Mouse (Mus musculus) CH12.LX (cell line): ENCODE measurements around the gene Otud7a.

Experiments used
- CTCF ChIP-seq, 2 experiments: IDR thresholded peaks in 1 of 2; conservative IDR thresholded peaks in 1 of 2; 2 replicates each; pipeline ENCODE4 v1.5.1; 2011 to 2012; ENCODE audit warnings: low read depth in 2 of 2, low read length in 2 of 2, improper control_type of control experiment in 1 of 2, inconsistent platforms in 1 of 2, mild to moderate bottlenecking in 1 of 2, moderate library complexity in 1 of 2
- EP300 ChIP-seq: IDR thresholded peaks from 2 replicates; pipeline ENCODE4 v1.6.1; 2011; ENCODE audit warnings: low read length, improper control_type of control experiment
- JUND ChIP-seq: conservative IDR thresholded peaks from 2 replicates; pipeline ENCODE4 v1.6.1; 2011; ENCODE audit warnings: low read depth, low read length, improper control_type of control experiment
- MAZ ChIP-seq: IDR thresholded peaks from 2 replicates; pipeline ENCODE4 v1.6.1; 2012; ENCODE audit warnings: low read depth, mild to moderate bottlenecking, inconsistent platforms, low read length, improper control_type of control experiment, moderate library complexity
- MEF2A ChIP-seq: IDR thresholded peaks from 2 replicates; pipeline ENCODE4 v1.6.1; 2014; ENCODE audit warnings: low read depth, mild to moderate bottlenecking, inconsistent platforms, low read length, improper control_type of control experiment, borderline replicate concordance
- MXI1 ChIP-seq: IDR thresholded peaks from 2 replicates; pipeline ENCODE4 v1.6.1; 2011; ENCODE audit warnings: mild to moderate bottlenecking, low read depth, low read length, improper control_type of control experiment
- POLR2A ChIP-seq: IDR thresholded peaks from 2 replicates; pipeline ENCODE4 v1.6.1; 2011; ENCODE audit warnings: low read depth, mild to moderate bottlenecking, improper control_type of control experiment, low read length
- ZC3H11A ChIP-seq: IDR thresholded peaks from 2 replicates; pipeline ENCODE4 v1.6.1; 2012; ENCODE audit warnings: low read depth, mild to moderate bottlenecking, inconsistent platforms, low read length, improper control_type of control experiment
- ZMIZ1 ChIP-seq: IDR thresholded peaks from 2 replicates; pipeline ENCODE4 v1.6.1; 2012; ENCODE audit warnings: low read depth, mild to moderate bottlenecking, inconsistent platforms, low read length, improper control_type of control experiment

DNA sequence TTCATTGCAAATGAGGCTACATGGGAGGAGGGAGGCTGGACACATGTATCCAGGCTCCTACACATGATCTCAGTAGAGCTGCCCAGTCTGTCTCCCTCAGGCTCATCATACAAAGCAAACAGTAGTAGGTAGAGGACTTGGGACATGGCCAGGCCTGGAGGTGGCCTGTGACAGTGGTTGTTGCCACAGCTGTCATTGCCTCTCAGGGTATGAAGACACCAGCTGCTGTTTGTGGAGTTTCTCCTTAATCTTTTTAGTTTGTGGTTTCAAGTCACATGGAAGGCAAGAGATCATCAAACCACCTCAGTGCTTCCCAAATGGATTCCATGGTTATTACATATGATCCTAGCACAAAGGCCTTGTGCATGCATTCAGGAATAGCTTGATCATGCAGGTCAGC is 285.5 kb downstream of the Otud7a start:
- TF ChIP-seq JUND (no peak), MAZ (no peak), ZMIZ1 (no peak), ZC3H11A (no peak), CTCF (conservative IDR thresholded peaks at IDR 0.05 in 1 of 2, IDR thresholded peaks at IDR 0.05 in 1 of 2; ENCODE audit: low read depth in 2 of 2, low read length in 2 of 2) (no peak), MXI1 (no peak), MEF2A (no peak), EP300 (no peak), POLR2A (no peak)
